Mouse (Mus musculus) embryo, embryonic 11 days (tissue): ENCODE results near the gene Ackr2.
A peak's percentile ranks its signal among the peaks of the same experiment; 100 is the strongest.

Experiments
- DNase-seq: peaks from one replicate; pipeline ENCODE4 v3.0.0-alpha.2; 2015

Ackr2 gene

GRCm38 (mm10) chr9:121898245-121898644 is at the start of gene Ackr2:
Ackr2 (plus strand) TSS chr9:121898355.
- no peak for DNase-seq

- DNase-seq = no peak
Observed at GRCm38 (mm10) chr9:121854246-121854645, 43.9 kb upstream of the Ackr2 start.

- DNase-seq = peak; percentile 54
Observed at GRCm38 (mm10) chr9:121856649-121857416, 41.3 kb upstream of the Ackr2 start.

- peak; percentile 99 for DNase-seq
Observed at GRCm38 (mm10) chr9:121857474-121858152, 40.5 kb upstream of the Ackr2 start.

- DNase-seq = no peak
Observed at GRCm38 (mm10) chr9:121858153-121858488, 40.0 kb upstream of the Ackr2 start, which contains the start of gene Higd1a. Higd1a (minus strand) TSS chr9:121858362.

GRCm38 (mm10) chr9:121859345-121859744 is 38.8 kb upstream of the Ackr2 start:
- DNase-seq = no peak

GRCm38 (mm10) chr9:121860921-121861320 is 37.2 kb upstream of the Ackr2 start:
- DNase-seq = no peak

- no peak for DNase-seq
Observed at GRCm38 (mm10) chr9:121864837-121865236, 33.3 kb upstream of the Ackr2 start.

- DNase-seq = no peak
Observed at GRCm38 (mm10) chr9:121865425-121866008, 32.6 kb upstream of the Ackr2 start.

GRCm38 (mm10) chr9:121867632-121868031 is 30.5 kb upstream of the Ackr2 start:
- DNase-seq = no peak

- no peak for DNase-seq
Observed at GRCm38 (mm10) chr9:121868236-121868635, 29.9 kb upstream of the Ackr2 start.

- no peak for DNase-seq
Observed at GRCm38 (mm10) chr9:121869432-121869831, 28.7 kb upstream of the Ackr2 start.

- DNase-seq = no peak
Observed at GRCm38 (mm10) chr9:121869973-121870515, 28.1 kb upstream of the Ackr2 start.

- no peak for DNase-seq
Observed at GRCm38 (mm10) chr9:121872062-121872683, 26.0 kb upstream of the Ackr2 start.

GRCm38 (mm10) chr9:121873578-121873977 is 24.6 kb upstream of the Ackr2 start:
- DNase-seq = no peak

GRCm38 (mm10) chr9:121877052-121877740 is 21.0 kb upstream of the Ackr2 start:
- peak; percentile 72 for DNase-seq

- DNase-seq = peak; percentile 83
Observed at GRCm38 (mm10) chr9:121880840-121881239, 17.3 kb upstream of the Ackr2 start.

GRCm38 (mm10) chr9:121881301-121881700 is 16.9 kb upstream of the Ackr2 start:
- no peak for DNase-seq

- DNase-seq = no peak
Observed at GRCm38 (mm10) chr9:121882015-121882457, 16.1 kb upstream of the Ackr2 start.

GRCm38 (mm10) chr9:121889927-121890440 is 8.2 kb upstream of the Ackr2 start:
- DNase-seq = no peak

- DNase-seq = peak; percentile 62
Observed at GRCm38 (mm10) chr9:121890441-121890941, 7.7 kb upstream of the Ackr2 start.

GRCm38 (mm10) chr9:121891301-121891700 is 6.9 kb upstream of the Ackr2 start:
- DNase-seq = no peak
